Mouse (Mus musculus): ENCODE measurements around the gene Olfr1122. TPM values are rescaled to one million over a fixed set of nuclear protein-coding genes. Genes with fewer than 3 reads are reported as not detected.

Olfr1122 gene
- polyA plus RNA-seq, 1 experiment from 2014 or later = not detected

Other genes with a start within 250 kb of the Olfr1122 start
- gene Olfr1110, start 245.5 kb upstream of the Olfr1122 start, polyA plus RNA-seq (2015; fragmentation: Nextera tagmentation; extraction: Ambion mirVana) = not detected in 2 replicates
- gene Olfr1111, start 233.2 kb upstream of the Olfr1122 start, polyA plus RNA-seq (2015; fragmentation: Nextera tagmentation; extraction: Ambion mirVana) = not detected in 2 replicates
- not detected in 2 replicates for gene Olfr1112, start 198.1 kb upstream of the Olfr1122 start, polyA plus RNA-seq (2015; fragmentation: Nextera tagmentation; extraction: Ambion mirVana)
- not detected in 2 replicates for gene Olfr1113, start 176.9 kb upstream of the Olfr1122 start, polyA plus RNA-seq (2015; fragmentation: Nextera tagmentation; extraction: Ambion mirVana)
- not detected in 2 replicates for gene Olfr1115, start 137.8 kb upstream of the Olfr1122 start, polyA plus RNA-seq (2015; fragmentation: Nextera tagmentation; extraction: Ambion mirVana)
- gene Olfr1116, start 118.3 kb upstream of the Olfr1122 start, polyA plus RNA-seq (2015; fragmentation: Nextera tagmentation; extraction: Ambion mirVana) = not detected in 2 replicates
- not detected in 2 replicates for gene Olfr1118, start 78.3 kb upstream of the Olfr1122 start, polyA plus RNA-seq (2015; fragmentation: Nextera tagmentation; extraction: Ambion mirVana)
- not detected in 2 replicates for gene Olfr1120, start 31.0 kb upstream of the Olfr1122 start, polyA plus RNA-seq (2015; fragmentation: Nextera tagmentation; extraction: Ambion mirVana)
- gene Olfr1121, start 16.0 kb upstream of the Olfr1122 start, polyA plus RNA-seq (2015; fragmentation: Nextera tagmentation; extraction: Ambion mirVana) = not detected in 2 replicates
- not detected in 2 replicates for gene Olfr1123, start 30.8 kb downstream of the Olfr1122 start, polyA plus RNA-seq (2015; fragmentation: Nextera tagmentation; extraction: Ambion mirVana)
- 0.13 and 0.14 TPM in 2 replicates for gene Olfr1124, start 44.4 kb downstream of the Olfr1122 start, polyA plus RNA-seq (2015; fragmentation: Nextera tagmentation; extraction: Ambion mirVana)
- gene Olfr1126, start 68.1 kb downstream of the Olfr1122 start, polyA plus RNA-seq (2015; fragmentation: Nextera tagmentation; extraction: Ambion mirVana) = not detected in 2 replicates
- not detected in 2 replicates for gene Pramel7, start 111.2 kb downstream of the Olfr1122 start, polyA plus RNA-seq (2015; fragmentation: Nextera tagmentation; extraction: Ambion mirVana)
- gene Pramel6, start 120.7 kb downstream of the Olfr1122 start, polyA plus RNA-seq (2015; fragmentation: Nextera tagmentation; extraction: Ambion mirVana) = not detected in 2 replicates
- gene Olfr153, start 145.9 kb downstream of the Olfr1122 start, polyA plus RNA-seq (2015; fragmentation: Nextera tagmentation; extraction: Ambion mirVana) = not detected in 2 replicates
- not detected in 2 replicates for gene Olfr1128, start 159.7 kb downstream of the Olfr1122 start, polyA plus RNA-seq (2015; fragmentation: Nextera tagmentation; extraction: Ambion mirVana)
- not detected in 2 replicates for gene Olfr1129, start 188.1 kb downstream of the Olfr1122 start, polyA plus RNA-seq (2015; fragmentation: Nextera tagmentation; extraction: Ambion mirVana)
- gene Olfr1130, start 220.4 kb downstream of the Olfr1122 start, polyA plus RNA-seq (2015; fragmentation: Nextera tagmentation; extraction: Ambion mirVana) = not detected in 2 replicates
- gene Olfr1131, start 241.3 kb downstream of the Olfr1122 start, polyA plus RNA-seq (2015; fragmentation: Nextera tagmentation; extraction: Ambion mirVana) = not detected in 2 replicates